Mouse (Mus musculus): ENCODE data around the gene Abl2.

GRCm38 (mm10) chr1:156590357-156590756 is 31.8 kb downstream of the Abl2 start:
- no peak for TF ChIP-seq EP300 (IDR thresholded peaks at IDR 0.05; ENCODE audit: low read length)
- no peak for TF ChIP-seq RAD21 (IDR thresholded peaks at IDR 0.05; ENCODE audit: low read depth, low read length)
- no peak for TF ChIP-seq CTCF (conservative IDR thresholded peaks at IDR 0.05 in 1 of 2, IDR thresholded peaks at IDR 0.05 in 1 of 2; ENCODE audit: low read depth in 2 of 2, low read length in 2 of 2)
- TF ChIP-seq MYC (IDR thresholded peaks at IDR 0.05; ENCODE audit: low read depth, low read length): no peak
- TF ChIP-seq POLR2A (IDR thresholded peaks at IDR 0.05; ENCODE audit: low read depth, low read length): no peak
- no peak for TF ChIP-seq MAFK (IDR thresholded peaks at IDR 0.05; ENCODE audit: insufficient replicate concordance, low read length)
- TF ChIP-seq ZNF384 (IDR thresholded peaks at IDR 0.05; ENCODE audit: low read depth, low read length): no peak
